Mouse (Mus musculus): ENCODE measurements around the gene Atat1.

Atat1 gene

DNA sequence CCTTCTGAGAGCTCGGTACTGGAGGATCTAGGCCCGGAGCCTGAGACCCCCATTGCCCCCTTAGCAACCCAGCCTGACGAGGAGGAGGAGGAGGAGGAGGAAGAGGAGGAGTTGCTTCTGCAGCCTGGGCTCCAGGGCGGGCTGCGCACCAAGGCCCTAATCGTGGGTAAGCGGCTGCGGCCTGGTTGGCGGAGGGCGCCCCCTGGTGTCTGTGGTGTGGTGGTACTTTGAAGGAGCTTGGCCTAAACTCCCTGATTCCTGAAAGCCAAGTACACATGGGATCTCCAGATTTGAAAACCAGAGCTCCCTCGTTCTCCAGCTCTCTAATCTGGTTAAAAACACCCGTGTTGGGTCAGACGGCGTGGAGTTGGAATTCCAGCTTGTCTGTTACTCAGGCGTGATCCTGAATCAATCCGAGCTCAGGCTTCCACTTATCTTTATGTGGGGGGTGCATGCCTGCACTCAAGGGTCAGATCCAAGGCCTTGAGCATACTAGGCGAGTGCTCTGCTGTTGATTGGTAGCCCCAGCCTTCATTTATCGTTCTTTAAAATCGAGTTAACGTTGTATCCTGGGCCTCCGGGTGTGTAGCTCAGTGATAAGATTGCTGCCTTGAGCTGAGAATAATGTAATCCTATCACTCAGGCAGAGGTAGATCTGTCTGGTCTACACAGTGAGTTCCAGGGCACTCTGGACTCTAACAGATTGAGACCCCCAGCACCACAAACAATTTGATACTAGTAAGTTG lies 35.9 kb downstream of the Atat1 start:
- DNase-seq (ENCODE audit: low spot score), result peak; percentile 80

GRCm38 (mm10) chr17:35870884-35871696 lies 38.8 kb downstream of the Atat1 start:
- peak; percentile 67 for DNase-seq (ENCODE audit: low spot score)

- peak; percentile 87 for DNase-seq (ENCODE audit: low spot score)
Measured at GRCm38 (mm10) chr17:35870151-35870883, 39.6 kb downstream of the Atat1 start.

DNA sequence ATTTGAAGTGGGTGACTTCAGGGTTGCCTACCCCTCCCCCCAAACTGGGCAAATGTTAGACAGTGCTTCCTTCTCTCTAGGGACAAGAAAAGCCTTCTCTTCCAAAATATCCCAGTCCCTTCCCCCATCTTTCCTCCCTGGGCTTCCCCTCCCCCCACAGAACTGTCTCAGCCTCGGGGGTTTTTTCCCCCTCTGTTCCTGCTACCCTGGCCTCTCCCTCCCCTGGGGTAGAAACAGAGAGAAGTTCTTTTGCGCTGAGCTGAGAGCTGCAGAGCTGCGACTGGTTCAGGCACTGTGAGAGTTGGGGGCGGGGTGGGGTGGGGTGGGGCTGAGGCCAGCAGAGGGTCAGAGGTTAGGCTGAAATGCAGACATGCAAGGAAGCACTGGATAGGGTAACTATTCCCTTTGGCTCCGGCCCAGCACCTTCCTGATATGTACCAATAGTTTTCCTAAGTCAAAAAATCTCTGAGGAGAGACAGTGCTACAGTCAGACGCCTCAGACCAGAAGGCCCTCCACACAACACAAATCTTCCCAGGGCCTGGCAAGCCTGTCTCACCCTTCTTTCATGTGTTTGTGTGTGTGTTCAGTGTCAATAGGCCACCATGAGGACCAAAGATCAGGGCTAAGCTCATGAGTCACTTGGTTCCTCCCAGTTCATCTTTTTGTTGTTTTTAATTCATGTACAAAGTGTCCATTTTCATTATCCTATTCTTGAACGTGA lies 40.4 kb downstream of the Atat1 start:
- DNase-seq (ENCODE audit: low spot score), result no peak

- DNase-seq (ENCODE audit: low spot score), result no peak
Measured at GRCm38 (mm10) chr17:35868961-35869345, 40.9 kb downstream of the Atat1 start.

- peak; percentile 54 for DNase-seq (ENCODE audit: low spot score)
Measured at GRCm38 (mm10) chr17:35868165-35868820, 41.6 kb downstream of the Atat1 start.

GRCm38 (mm10) chr17:35866911-35867890 lies 42.7 kb downstream of the Atat1 start:
- peak; percentile 31 for DNase-seq (ENCODE audit: low spot score)

DNA sequence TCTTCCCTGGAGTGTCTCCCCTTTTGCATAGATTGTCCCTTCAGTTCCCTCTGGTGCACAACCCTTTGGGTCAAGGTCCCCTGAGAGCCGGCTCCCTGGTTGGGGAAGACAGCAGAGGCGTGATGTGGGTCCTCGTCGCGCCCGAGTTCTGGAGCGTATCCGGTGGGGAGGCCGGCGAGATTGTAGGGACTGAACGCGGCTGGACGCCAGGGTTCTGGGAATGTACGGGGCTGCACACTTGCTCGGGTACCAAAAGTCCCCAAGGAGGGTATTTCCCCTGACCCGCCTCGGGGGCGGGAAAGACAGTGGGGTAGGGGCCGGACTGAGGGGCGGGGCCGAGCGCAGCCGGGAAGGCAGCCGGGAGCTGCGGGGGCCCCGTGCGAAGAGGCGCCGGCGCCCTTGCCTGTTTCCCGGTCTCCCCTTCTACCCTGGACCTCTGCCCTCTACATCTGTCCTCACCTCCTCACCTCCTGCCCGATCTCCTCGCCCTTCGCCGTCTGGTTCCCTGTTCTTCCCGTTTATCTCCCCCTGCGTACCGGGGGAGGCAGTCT lies 43.5 kb downstream of the Atat1 start:
- no peak for DNase-seq (ENCODE audit: low spot score)

DNA sequence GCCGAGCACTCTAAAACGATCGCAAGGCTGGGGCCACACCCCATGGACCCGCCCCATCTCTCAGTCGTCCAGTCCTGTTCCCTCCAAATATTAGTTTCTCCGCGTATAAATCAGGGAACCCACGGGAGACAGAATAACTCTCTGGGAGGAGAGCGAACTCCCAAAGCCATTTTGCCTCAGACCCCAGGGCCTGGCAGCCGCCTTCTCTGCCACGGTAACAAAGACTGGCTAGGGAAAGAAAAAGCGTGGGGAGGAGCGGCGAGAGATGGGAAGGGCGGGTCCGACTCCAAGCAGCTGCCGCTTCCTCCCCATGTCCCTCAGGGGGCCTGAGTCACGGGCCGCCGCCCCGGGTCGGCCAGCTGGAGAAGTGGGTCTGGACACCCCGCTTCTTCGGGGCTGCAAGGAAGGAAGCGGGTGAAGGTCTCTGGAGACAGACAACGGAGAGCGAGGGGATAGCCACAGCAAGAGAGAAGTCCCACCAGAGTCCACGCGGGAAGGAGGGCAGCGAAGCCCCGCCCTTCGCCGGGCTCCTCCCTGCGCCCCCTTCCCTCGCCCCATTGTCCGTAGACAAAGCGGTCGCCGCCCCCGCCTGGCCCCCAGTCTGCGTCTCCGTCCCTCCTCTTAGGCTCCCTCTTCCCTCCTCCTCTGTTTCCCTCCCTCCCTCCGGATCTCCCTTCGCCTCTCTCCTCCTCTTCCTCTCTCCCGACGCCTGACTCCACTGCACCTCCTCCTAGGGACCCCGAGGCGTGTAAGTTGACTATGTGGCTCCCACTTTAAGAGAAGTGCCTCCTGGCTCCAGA lies 44.2 kb downstream of the Atat1 start, which contains the start of gene Ppp1r18:
TSS of gene Ppp1r18 (plus strand) at position 113 of the 800 bp plus-strand sequence.
- no peak for DNase-seq (ENCODE audit: low spot score)

- DNase-seq (ENCODE audit: low spot score), result no peak
Measured at GRCm38 (mm10) chr17:35864832-35865353, 45.0 kb downstream of the Atat1 start.

- DNase-seq (ENCODE audit: low spot score), result peak; percentile 88
Measured at GRCm38 (mm10) chr17:35861198-35861857, 48.5 kb downstream of the Atat1 start, which contains the start of gene Nrm. TSS of gene Nrm (plus strand) at chr17:35861318.

GRCm38 (mm10) chr17:35860831-35861197 lies 49.1 kb downstream of the Atat1 start:
- DNase-seq (ENCODE audit: low spot score), result no peak

- DNase-seq (ENCODE audit: low spot score), result no peak
Measured at GRCm38 (mm10) chr17:35859835-35860234, 50.0 kb downstream of the Atat1 start.

- DNase-seq (ENCODE audit: low spot score), result no peak
Measured at GRCm38 (mm10) chr17:35859371-35859770, 50.5 kb downstream of the Atat1 start.

GRCm38 (mm10) chr17:35850974-35851373 lies 58.9 kb downstream of the Atat1 start:
- DNase-seq (ENCODE audit: low spot score), result no peak

DNA sequence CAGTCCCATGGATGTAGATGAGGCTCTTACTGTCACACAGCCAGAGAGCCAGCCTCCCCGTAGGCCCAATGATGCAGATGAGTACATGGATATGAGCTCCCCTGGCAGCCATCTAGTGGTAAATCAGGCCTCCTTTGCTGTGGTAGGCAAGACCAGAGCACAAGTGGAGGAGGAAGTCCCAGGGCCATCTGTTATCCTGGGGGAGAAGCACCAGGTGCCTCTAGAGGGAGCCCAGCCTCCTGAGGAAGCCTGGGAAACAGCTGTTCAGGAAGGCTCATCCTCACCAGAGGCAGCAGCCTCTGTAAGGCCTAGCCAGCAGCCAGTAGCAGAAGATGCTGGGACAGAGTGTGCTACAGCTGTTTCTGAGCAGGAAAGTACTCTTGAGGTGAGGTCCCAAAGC lies 61.8 kb downstream of the Atat1 start:
- DNase-seq (ENCODE audit: low spot score), result no peak

Data from T-cell, adult 2 months (primary cell).